Mouse (Mus musculus) erythroblast, embryonic 14.5 days (primary cell): ENCODE measurements around the gene Mbd3. TPM values are rescaled to one million over a fixed set of nuclear protein-coding genes. Genes with fewer than 3 reads are reported as not detected.

Source experiments
- H3K27me3 ChIP-seq: 2 replicates; pipeline ENCODE4 v1.6.1; 2012; ENCODE audit warnings: inconsistent platforms; ENCODE audit not compliant: control insufficient read depth
- H3K36me3 ChIP-seq: 2 replicates; pipeline ENCODE4 v1.6.1; 2012; ENCODE audit warnings: mild to moderate bottlenecking, inconsistent platforms; ENCODE audit not compliant: control insufficient read depth
- H3K4me1 ChIP-seq: 2 replicates; pipeline ENCODE4 v1.6.1; 2012; ENCODE audit warnings: inconsistent platforms; ENCODE audit not compliant: control insufficient read depth
- H3K4me3 ChIP-seq: replicated peaks from 2 replicates; pipeline ENCODE3; 2012; ENCODE audit warnings: moderate library complexity, mild to moderate bottlenecking, inconsistent platforms
- H3K9me3 ChIP-seq: 2 replicates; pipeline ENCODE4 v1.6.1; 2012; ENCODE audit warnings: low read length, inconsistent platforms, mixed read lengths; ENCODE audit not compliant: control insufficient read depth
- GATA1 ChIP-seq: IDR thresholded peaks from 2 replicates; pipeline ENCODE4 v1.6.1; 2012; ENCODE audit warnings: low read length, inconsistent platforms, mixed read lengths
- TAL1 ChIP-seq: IDR thresholded peaks from 3 replicates; pipeline ENCODE4 v1.6.1; 2012; ENCODE audit warnings: low read length, inconsistent platforms, mixed read lengths
- polyA plus RNA-seq: library from polyadenylated mRNA; stranded (reverse); fragments of >175 nt; gene quantifications from 2 replicates; pipeline ENCODE4 v1.2.3, GENCODE M21; 2012

Mbd3 gene
- polyA plus RNA-seq = 24.1 and 26.2 TPM in 2 replicates

DNA sequence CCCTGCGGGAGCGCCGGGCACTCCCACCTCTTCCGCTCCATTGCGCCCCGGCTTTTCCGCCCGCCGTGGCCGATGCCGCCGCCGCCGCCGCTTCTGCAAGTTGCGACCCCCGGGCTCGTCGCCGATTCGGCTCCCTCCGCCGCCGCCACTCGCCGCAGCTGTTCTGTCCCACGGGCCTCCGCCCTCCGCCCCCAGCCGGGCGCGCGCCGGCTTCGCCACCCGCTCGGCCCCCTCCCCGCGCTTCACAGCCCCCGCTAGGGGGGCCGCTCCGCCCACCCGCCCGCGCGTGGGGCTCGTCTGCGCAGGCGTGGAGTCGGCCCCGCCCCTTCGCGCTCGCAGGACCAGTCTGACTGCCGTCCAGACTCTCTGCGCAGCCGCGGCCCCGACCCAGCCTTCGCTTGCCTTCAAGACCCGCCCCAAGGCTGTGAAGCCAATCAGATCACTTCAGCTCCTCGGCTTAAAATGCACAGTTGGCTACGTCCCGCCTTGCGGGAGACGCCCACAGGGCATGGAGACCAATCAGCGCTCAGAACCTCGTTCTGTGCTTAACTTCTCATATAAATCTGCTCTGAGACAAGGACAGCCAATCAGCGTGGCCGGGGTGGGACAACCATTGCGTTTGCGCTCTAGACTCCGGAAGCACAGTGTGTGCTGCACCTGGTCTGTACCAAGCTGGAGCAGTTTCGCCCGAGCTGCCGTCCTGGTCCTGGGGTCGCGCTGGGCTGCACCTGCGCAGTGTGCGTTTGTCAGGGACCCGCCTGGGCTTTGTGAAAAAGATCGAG is at the start of gene Mbd3:
Gene Mbd3 (minus strand): TSS at position 360 of the 782 bp plus-strand sequence.
- TF ChIP-seq TAL1 (no peak), GATA1 (no peak)
- Histone ChIP-seq H3K27me3 (no peaks in the 10 kb centered on the region), H3K4me1 (peaks cover 67% of the 10 kb centered on the region), H3K9me3 (peaks cover 6% of the 10 kb centered on the region), H3K4me3 (peak within 1 kb of the TSS; percentile 80), H3K36me3 (peaks cover 73% of the 10 kb centered on the region)

DNA sequence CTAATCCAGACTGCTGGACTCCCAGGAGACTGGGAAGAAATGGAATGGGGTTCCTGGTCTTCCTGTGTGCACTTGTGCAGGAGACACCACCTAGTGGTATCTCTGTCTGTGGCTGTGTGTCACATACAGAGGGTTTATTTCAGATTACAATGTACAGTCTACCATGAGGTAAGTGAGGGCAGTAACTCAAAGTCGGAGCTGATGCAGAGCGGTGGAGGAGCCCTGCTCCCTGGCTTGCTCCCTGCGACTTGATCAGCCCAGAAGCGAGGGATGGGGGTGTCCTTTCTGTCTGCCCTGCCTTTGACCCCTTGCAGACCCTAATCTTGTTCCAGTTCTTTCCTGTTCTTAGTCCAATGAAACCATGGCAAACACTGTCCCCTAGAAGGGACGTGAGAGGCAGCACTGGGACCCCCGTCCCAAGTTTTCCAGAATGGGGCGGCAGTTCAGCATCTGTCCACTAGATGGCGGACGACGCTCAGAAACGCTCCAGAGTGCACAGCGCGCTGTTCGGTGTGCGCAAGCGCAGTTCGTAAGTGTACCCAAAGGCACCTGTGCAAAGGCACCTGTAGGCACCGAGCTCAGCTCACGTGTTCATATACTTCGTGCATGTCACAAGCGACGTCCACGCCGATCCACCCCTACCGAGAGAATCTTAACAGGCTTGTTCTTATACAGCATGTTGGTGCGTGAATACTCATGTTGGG is 46.7 kb upstream of the Mbd3 start:
- H3K36me3 ChIP-seq = no peaks in the 10 kb centered on the region
- no peaks in the 10 kb centered on the region for H3K9me3 ChIP-seq
- peaks cover 22% of the 10 kb centered on the region for H3K27me3 ChIP-seq
- H3K4me3 ChIP-seq = no peak overlapping the region
- peaks cover 35% of the 10 kb centered on the region for H3K4me1 ChIP-seq
- TF ChIP-seq TAL1 = no peak
- no peak for TF ChIP-seq GATA1

- TF ChIP-seq TAL1 = no peak
- TF ChIP-seq GATA1 = no peak
- no peak overlapping the region for H3K4me3 ChIP-seq
- peaks cover 28% of the 10 kb centered on the region for H3K4me1 ChIP-seq
- no peaks in the 10 kb centered on the region; the same call in 1 of the 2 replicates for H3K36me3 ChIP-seq
- H3K27me3 ChIP-seq = peaks cover 18% of the 10 kb centered on the region
- no peaks in the 10 kb centered on the region for H3K9me3 ChIP-seq
Measured at GRCm38 (mm10) chr10:80445052-80445451, 45.7 kb upstream of the Mbd3 start.

DNA sequence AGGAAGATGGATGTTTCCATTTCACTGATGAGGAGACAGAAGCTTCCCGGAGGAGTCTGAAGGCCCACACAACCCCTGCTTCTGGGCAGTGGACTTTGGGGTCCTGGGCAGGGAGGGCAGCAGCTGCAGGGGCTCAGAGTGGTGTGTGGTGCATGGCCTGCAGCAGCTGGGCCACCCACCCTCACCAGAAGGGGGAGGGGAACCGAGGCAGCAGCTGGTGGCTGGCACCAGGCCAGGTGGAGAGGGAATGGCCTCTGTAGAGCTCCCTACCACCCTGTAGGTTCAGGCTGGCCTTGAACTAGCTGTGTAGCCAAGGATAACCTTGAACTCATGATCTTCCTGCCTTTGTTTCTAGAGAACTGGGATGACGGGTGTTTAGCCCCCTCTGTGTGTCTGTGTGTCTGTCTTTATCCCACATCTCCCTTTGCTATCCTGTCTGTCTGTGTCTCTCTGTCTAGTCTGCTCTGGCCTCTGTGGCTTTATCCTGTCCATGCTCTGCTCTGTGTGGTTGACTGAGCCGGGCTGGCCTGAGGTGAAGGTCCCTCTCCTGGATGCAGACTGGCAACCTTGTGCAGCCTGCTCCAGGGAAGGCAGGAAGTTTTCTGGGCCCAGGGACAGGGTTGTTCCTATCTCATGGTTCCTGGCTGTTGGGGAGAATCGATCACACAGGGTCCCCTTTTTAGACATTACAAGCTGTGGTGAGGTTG is 45.1 kb upstream of the Mbd3 start:
- Histone ChIP-seq H3K27me3 (peaks cover 18% of the 10 kb centered on the region), H3K4me1 (peaks cover 29% of the 10 kb centered on the region), H3K9me3 (no peaks in the 10 kb centered on the region), H3K4me3 (no peak overlapping the region), H3K36me3 (no peaks in the 10 kb centered on the region; the same call in 1 of the 2 replicates)
- TF ChIP-seq TAL1 (no peak), GATA1 (no peak)

- Histone ChIP-seq H3K4me1 (peaks cover 29% of the 10 kb centered on the region), H3K36me3 (no peaks in the 10 kb centered on the region; the same call in 1 of the 2 replicates), H3K4me3 (no peak overlapping the region), H3K27me3 (peaks cover 13% of the 10 kb centered on the region), H3K9me3 (no peaks in the 10 kb centered on the region)
- TF ChIP-seq TAL1 = peak; percentile 5; the same call in 1 of the 3 replicates
- no peak for TF ChIP-seq GATA1
Measured at GRCm38 (mm10) chr10:80443575-80444278, 44.4 kb upstream of the Mbd3 start.

DNA sequence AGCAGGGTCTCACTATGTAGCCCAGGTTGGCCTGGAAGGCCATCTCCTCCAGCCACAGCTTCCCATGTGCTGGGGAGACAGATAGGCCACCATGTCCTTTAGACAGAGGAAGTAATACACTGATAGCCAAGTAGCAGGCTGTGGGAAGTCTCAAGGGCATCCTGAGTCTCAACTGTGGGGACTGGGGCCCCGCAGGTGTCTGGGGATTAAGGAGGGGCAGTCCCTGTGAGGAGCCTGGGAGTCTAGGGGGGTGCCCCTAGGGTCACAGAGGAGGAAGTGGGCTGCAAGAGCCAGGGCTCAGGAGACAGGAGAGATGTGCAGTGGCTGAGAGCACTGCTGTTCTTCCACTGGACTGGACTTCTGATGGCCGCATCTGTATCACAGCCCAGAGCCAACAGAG is 43.6 kb upstream of the Mbd3 start:
- Histone ChIP-seq H3K4me3 (no peak overlapping the region), H3K27me3 (peaks cover 10% of the 10 kb centered on the region), H3K36me3 (no peaks in the 10 kb centered on the region; the same call in 1 of the 2 replicates), H3K4me1 (peaks cover 30% of the 10 kb centered on the region), H3K9me3 (no peaks in the 10 kb centered on the region)
- no peak for TF ChIP-seq GATA1
- no peak for TF ChIP-seq TAL1

- Histone ChIP-seq H3K4me1 (peaks cover 37% of the 10 kb centered on the region), H3K36me3 (no peaks in the 10 kb centered on the region; the same call in 1 of the 2 replicates), H3K4me3 (no peak overlapping the region), H3K27me3 (peaks cover 6% of the 10 kb centered on the region), H3K9me3 (no peaks in the 10 kb centered on the region)
- TF ChIP-seq GATA1 (no peak), TAL1 (no peak)
Measured at GRCm38 (mm10) chr10:80441598-80441997, 42.2 kb upstream of the Mbd3 start.

GRCm38 (mm10) chr10:80440031-80440430 is 40.7 kb upstream of the Mbd3 start:
- H3K4me1 ChIP-seq = peaks cover 39% of the 10 kb centered on the region
- H3K4me3 ChIP-seq = no peak overlapping the region
- TF ChIP-seq GATA1 (no peak), TAL1 (no peak)
- peaks cover 6% of the 10 kb centered on the region for H3K27me3 ChIP-seq
- H3K9me3 ChIP-seq = no peaks in the 10 kb centered on the region
- H3K36me3 ChIP-seq = no peaks in the 10 kb centered on the region; the same call in 1 of the 2 replicates
